Mouse (Mus musculus) ovary, adult 18-20 months (tissue): ENCODE results near the gene Prss27.
A peak's percentile ranks its signal among the peaks of the same experiment; 100 is the strongest.
"Not testable (repeated sequence)": the region's sequence is repeated elsewhere in the genome, so short reads cannot be mapped to it uniquely, and the experiment has no call there.

Experiments used
- DNase-seq: peaks from one replicate; pipeline ENCODE4 v3.0.0; 2022; ENCODE audit warnings: low spot score, mixed read lengths

Prss27 gene

DNA sequence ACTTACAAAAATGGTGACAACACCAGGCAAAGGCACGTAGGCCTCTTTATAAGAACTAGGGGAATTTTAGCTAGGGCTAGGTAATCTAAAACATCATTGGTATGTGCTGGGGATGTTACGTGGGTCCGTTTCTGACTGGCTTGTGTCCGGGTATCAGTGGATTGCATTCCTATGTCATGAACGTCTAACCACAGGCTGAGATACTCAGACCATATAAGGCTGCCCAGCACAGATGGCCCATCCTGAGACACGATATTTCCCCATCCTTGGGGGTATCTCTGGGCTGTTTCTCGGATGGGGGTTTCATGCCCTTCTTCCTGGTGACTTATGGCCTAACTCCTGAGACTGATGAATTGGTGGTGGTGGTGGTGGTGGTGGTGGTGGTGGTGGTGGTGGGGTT is 2.9 kb upstream of the Prss27 start:
- no peak for DNase-seq

DNA sequence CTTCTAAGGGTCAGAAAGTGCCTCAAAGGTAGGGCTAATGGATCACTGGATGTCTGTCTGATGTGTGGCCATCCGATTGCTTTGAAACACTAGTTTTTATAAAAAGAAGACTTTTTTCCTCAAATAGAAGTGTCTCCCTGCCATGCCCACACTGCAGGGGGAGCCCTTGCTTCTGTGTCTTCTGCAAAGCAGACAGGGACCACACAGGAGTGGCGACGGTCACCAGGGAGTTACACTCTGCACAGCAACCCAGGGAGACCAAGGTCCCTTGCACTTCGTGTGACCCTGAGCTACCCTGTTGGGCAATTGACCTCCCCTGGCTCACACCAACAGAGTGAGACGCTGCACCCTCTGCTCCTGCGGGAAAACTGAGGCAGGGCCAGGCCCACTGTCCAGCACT is 990 bp upstream of the Prss27 start:
- no peak for DNase-seq

DNA sequence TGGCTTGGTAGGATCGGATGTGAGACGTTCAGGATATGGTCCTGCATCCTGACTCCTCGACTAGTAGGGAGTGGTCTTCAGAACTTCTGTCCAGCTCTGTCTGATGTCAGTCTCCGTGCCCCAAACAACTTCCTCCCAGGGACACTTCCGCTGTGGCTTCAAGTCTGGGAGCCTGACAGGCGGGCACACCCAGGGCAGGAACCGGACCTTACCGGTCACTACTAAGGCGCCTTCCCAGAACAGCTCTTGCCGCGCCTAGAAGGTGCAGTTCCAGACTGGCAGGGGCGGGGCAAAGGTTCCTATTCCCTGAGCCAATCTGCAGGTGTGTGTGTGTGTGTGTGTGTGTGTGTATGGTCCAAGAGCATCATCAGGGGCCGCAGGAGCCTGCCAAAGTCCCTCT is 584 bp upstream of the Prss27 start:
- DNase-seq: no peak

DNA sequence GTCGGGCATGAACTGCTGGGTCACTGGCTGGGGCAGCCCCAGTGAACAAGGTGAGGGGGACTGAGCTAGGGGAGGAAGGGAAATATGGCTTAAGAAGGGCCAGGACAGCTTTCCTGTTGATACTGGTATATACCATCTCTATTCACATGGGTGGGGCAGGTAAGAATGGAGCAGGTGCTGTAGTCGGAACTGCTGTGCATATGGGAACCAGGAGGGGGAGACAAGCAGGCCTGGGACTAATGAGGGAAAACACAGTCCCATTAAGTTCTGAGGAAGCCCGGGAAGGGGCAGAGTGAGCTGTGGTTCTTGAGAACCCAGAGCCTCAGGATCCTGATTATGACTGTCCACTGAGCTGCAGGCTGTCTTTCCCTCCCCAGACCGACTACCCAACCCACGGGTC is 6.5 kb downstream of the Prss27 start:
- no peak for DNase-seq

DNA sequence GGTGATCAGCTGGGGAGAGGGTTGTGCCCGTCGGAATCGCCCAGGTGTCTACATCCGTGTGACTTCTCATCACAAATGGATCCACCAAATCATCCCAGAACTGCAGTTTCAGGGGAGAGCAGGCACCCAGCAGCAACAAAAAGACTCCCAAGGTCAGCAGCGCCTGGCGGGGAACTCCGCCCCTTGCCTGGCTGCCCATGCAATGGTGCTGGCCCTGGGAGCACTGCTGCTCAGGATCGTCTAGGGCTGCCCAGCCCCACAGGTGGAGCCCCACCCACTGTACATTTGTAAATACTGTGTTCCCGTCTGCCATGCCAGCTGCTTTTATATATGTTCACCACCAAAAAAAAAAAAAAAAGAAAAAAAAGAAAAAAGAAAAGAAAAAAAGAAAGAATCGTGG is 7.7 kb downstream of the Prss27 start:
- DNase-seq: no peak

DNA sequence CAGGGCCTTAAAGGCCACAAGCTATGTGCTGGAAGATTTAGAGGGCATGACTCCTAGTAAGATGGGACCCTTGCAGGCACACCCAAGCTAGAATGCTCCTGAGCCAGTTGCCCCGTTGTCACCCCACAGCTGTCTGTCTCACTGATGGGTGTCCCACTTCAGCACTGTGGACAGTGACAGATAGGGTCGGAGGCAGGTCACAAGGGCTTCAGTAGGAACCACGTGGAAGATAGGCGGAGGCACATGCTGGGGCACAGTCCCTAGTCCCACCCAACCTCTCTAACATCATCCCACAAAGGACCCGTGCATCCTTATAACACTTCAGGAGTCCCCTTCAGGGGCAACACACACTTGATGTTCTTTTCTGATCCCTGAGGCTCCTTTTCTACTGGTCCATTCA is 8.1 kb downstream of the Prss27 start:
- DNase-seq: no peak

DNA sequence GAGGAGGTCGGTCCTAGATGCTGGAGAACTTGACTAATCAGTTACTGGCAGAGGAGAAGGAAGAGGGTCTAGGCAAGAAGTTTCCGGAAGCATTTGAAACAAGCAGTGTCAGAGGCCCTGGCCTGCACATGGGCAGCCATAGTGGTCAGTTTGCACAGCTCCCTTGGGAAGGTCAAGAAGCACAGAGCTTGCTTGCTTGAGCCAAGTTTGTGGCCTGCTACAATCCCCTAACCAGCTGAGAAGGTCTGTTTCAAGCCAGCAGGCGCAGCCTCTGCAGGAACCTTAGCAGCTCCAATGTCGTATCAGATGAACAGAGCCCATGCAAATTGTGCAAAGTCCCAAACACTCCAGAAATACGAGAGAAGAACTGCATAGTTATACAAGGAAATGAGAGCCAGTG is 10.1 kb downstream of the Prss27 start:
- no peak for DNase-seq

DNA sequence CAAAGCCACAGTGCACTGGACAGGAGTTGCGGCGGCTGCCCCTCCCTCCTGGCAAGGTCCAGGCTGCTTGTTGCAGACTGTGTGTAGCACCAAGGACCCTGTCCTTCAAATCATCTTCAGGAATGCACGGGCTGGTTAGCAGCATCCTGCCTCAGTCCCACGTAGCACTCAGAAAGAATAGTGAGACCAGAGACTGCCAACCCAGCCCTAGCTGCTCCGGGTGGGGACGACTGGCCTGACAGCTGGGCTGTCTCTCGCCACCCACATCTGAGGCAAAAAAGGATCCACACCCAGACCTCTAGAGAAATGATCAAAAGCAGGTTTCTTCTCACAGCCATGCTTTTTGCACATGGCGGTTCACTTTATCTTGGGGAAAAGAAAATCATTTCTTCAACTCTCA is 11.1 kb downstream of the Prss27 start:
- no peak for DNase-seq

DNA sequence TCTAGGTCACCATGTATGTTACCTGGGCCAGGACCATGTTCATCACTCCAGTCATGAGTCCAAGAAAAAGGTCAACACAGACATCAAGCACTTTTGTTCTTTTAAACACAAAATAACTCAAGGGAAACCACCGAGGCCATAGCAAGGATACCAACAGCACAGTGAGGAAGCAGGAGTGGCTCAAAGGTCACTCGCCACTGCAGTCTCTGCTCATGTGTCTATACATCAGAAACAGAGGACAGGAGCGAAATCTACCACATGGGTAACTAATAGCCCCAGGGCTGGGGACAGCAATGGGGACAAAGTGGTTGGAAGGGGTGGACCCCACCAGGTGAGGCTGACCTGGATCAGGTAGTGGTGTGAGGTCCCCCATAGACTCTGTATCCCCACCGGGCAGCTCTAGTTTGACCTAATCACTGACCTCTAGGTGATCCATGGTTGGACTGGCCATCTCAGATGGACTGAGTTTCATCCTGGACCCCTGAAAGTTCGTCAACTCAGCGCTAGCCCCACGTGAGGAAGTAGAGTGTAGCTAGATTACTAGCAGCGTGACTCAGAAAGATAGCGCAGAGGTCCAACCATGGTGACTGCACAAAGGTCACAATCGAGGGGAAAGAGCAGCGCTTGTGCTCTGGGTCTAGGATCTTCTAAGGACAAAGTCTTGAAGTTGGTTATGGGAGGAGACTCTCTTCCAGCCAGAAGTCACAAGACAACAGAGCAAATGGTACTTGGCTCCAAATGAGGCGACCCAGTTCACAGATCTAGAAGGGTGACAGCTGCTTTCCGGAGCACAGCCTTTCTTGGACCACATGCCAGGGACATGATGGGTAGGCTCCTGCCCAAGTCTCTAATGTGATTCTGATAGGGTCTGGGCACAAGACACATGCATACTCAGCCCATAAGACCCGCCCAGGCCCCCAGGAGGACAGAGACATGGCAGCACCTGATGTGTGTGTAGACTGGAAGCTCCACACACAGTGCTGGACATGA is 19.0 kb downstream of the Prss27 start:
- DNase-seq: no peak

DNA sequence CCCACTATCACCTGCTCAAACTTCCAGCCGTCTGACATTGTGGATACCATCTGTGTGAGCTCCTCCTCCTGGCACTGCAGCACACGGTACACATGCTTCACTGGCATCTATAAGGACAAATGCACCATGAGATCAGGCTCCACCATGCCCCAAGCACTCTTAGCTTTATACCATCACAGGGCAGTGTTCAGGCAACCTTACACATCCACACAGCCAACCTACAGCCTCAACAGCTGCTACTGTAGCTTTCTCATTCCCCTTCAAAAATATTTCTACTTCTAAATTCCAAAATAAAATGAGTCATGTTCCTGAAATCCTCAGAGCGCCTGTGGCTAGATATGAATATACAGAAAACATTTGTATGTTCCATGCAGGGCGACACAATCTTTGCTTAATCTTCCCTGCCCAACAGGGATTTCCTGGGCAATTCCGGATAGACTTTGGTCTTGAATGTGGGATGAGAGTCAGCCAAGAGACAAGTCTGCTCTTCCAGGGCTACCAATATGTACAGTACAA is 19.8 kb downstream of the Prss27 start:
- no peak for DNase-seq

DNA sequence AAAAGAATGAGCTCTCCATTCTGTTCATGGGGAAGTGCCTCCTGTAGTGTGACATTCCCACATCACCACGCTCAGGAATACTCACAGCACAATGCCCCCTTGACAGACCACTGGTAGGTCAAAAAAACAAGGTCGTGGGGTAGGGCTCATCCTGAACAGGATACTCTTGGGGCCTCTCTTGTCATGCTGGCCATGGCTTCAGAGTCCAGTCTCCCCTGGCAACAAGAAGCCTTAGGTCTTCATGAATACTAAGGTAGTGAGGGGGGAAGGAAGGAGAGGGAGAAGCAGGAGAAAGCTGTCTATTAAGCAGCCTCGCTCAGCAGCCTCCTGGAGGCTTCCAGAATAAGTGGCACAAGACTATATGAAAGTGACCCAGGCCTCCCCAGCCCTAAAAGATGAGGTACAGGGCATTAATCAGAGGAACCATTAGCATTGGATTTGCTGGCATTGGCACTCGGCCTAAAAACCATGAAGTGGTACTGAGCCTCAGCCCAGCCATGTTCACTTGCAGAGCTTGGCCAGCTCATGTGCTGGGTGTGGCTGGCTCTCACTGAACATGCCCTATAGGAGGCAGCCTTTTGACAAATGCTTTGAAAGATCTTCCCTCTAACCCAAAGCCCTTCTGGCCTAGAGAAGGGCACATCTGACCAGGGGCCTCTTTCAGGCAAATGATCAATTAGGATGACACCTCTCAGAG is 24.7 kb downstream of the Prss27 start:
- no peak for DNase-seq

DNA sequence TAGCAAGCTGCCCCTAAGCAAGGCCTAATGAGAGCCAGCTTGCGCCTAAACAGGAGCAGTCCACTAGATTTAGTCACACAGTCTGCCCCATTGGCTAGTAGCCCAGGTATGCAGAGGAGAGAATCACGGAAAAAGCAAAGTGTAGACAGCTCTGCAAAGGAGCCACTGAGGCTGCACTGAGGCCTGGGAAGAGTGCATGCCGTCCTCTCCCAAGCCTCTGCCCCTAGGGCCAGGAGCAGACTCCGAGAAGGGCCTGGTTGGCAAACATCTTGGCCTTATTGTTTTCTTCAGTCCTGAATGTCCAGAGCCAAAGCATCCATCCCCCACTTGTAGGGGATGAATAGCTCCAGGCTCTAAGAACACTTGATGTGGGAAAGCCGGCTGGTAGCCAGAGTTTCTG is 30.3 kb downstream of the Prss27 start:
- DNase-seq: no peak

DNA sequence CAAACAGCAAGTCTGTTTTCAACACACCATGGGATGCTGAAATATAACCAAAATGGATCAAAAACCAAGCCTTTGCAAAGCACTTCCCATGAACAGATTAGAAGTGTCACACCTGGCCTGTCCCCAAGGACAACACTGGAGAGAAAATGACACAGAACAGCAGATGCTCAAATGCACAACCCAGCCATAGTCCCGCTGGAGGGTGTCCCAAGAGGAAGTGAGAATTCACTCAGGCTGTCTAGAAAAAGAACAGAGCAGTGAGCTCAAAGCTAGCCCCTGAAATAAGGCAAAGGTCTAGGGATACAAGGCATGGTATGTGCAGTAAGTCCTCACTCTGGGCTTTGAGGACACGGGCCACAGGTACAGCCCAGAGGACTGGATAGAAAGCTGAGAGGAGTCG is 31.6 kb downstream of the Prss27 start:
- no peak for DNase-seq

DNA sequence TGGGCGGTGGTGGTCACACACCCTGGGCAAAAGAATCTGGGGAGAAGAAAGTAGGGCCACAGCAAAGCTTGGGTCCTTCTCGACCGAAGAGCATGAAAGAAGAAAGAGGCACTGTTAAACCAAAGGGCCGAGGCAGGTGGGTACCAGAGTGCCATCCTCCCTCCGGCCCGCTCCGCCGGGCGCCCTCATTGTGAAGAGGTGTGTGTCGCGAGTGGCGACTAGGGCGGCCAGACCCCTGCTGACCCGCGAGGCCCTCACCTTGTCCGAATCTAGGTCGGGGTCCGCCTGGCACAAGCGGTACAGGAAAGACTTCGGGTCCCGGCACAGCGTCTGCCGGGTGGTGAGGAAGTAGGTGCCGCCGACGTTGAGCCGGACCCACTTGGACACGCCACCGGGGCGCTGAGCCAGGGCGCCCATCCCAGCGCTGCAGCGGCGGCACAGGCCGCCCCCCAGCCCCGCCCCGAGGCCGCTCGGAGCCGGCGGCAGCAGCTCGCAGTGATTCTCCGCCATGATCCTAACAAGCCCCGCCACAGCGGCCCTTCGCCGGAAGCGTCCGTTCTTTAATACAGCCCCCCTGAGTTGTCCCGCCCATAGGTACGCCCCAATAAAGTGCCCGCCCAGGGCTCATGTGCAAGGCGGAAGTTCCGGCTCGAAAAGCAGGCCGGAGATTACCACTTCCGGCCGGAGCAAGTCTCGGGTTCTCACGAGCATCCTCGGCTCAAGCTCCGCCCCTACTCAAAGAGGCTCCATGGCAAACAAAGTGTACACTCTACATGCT is 35.2 kb downstream of the Prss27 start, which contains the start of gene Kctd5:
Gene Kctd5, minus strand, starts transcription at position 567 of the 778 bp plus-strand sequence.
- peak; percentile 90 for DNase-seq

DNA sequence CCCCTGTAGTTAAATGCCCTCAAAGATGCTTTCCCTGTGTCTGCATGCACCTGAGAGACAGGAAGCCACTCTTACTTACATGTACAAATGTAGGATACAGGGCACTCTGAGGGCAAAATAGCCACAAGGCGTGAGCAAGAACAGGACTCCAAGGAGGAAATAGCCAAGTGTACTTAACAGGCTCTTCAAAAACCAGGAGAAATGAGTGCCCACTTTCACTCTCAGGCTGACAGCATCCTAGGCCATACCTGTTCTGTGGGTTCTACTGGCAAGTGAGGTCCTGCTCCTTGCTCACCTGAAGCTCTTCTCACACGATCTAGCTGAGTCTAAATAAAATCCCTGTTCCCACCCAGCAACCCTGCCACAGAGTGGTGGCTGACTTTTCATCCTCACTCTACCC is 39.2 kb downstream of the Prss27 start:
- DNase-seq: no peak

DNA sequence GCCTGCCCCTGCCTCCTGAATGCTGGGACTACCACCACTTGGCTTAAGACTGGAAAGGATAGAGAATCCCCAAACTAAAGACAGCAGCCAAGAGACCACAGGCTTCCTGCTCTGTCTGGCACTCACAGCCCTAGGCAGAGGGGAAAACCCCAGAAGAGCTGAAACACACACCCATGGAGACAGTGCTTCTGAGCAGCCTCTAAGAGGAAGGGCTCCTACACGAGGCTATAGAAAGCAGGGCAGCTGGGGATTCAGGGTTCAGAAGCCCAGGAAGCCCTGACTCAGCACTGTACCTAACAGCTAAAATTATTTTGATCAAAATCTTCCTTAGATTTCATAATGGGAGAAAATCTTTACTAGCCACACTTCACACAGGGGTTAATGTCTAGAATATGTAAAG is 46.6 kb downstream of the Prss27 start:
- no peak for DNase-seq

DNA sequence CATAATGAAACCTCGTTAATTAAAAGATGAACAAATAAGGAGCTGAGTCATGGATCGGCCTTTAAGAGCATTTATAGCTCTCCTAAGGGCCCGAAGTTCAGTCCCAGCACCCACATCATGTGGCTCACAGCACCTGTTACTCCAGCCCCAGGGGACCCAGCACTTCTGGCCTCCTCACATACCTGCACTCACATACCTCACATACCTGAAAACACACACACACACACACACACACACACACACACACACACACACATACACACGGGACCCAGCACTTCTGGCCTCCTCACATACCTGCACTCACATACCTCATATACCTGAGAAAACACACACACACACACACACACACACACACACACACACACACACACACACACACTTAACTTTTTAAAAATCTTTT is 48.5 kb downstream of the Prss27 start:
- DNase-seq: not testable (repeated sequence)

DNA sequence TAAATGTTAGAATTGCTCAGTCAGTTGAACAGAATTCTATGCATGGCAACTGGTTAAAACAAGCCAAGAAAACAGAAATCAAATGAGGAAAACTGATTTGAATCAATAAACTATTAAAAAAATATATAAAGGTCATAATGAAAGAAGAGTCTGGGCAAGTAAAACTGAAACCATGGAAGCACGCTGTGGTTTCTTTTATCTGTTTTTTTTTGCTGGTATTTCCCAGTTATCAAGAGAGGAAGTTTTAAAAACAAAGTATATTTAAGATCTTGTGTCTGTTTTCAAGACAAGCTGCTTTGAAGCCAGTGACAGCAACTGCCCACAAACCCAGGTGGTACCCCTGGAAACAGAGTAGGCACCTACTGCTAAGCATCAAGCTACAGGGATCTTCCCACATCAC is 52.6 kb downstream of the Prss27 start:
- no peak for DNase-seq
